Mouse (Mus musculus) inflammation-experienced regulatory T-cells (primary cell): ENCODE data around the gene Aggf1. TPM values are rescaled to one million over a fixed set of nuclear protein-coding genes. Genes with fewer than 3 reads are reported as not detected.

Experiments
- polyA plus RNA-seq, 2 experiments: library from polyadenylated mRNA; unstranded; fragments of 100-300 nt; shearing (Covaris generic); gene quantifications; one replicate each; pipeline ENCODE4 v1.2.1; 2017

Aggf1 gene
- polyA plus RNA-seq: 10 to 100 TPM; 39.9 to 45.1 TPM

DNA sequence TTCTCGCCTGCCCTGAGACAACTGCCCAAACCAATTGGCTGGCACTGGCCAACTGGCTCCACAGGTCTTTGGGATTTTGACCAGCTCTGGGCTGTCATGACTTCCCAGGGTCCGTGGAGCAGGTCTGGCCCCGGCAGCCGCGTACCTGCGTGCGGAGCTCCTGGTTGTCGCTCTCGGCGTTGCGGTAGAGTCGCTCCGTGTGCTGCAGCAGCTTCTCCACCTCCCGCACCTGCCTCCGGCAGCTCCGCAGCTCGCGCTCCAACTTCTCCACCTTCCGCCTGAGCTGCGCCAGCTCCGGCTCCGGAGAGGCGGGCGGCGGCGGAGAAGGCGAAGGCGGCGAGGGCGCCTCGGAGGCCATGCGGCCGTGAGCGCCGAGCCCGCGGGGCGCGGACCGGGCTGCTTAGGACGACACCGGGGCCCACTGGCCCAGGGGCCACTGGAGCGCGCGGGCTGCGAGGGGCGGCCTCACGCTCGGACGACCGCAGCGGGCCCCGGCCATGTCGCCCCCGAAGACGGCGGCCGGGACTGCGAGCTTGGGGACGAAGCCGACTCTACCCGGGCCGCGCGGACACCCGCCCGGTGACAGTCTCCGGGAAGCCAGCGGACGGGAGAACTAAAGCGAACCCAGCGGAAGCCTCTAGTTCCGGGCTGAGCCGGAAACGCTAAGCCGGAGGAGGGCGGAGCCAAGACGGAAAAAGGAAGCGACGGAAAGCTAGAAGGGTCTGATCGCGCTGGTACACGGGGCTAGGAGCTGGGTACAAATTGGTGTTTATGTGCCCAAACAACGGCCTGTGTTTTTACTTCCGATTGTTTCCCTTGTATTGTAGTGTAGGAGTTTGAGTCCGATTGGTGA is at the start of gene Aggf1:
Aggf1 (minus strand) TSS at position 652 of the 853 bp plus-strand sequence.

GRCm38 (mm10) chr13:95323400-95323799 is 51.8 kb downstream of the Aggf1 start, which contains the start of gene Zbed3:
Zbed3 (plus strand) TSS chr13:95323612.

Other genes with a start within 250 kb of the Aggf1 start
- gene Pde8b, start 125.0 kb downstream of the Aggf1 start, polyA plus RNA-seq: 1 to 10 TPM in 1 of 2 experiments, under 1 TPM in 1; 0.76 to 1.8 TPM
- 1 to 10 TPM; 3.0 to 3.1 TPM for gene Zbed3, start 51.7 kb downstream of the Aggf1 start, polyA plus RNA-seq
- not detected for gene Crhbp, start 69.6 kb upstream of the Aggf1 start, polyA plus RNA-seq
- gene S100z, start 103.4 kb upstream of the Aggf1 start, polyA plus RNA-seq: under 1 TPM in 1 of 2 experiments, not detected in 1; 0.57 TPM
- gene F2rl1, start 149.9 kb upstream of the Aggf1 start, polyA plus RNA-seq: 10 to 100 TPM; 20.8 to 24.5 TPM
- gene F2r, start 243.1 kb upstream of the Aggf1 start, polyA plus RNA-seq: 10 to 100 TPM; 45.5 to 99.0 TPM